Mouse (Mus musculus) hindbrain, embryonic 10.5 days (tissue): ENCODE measurements around the gene Chkb. TPM values are rescaled to one million over a fixed set of nuclear protein-coding genes. Genes with fewer than 3 reads are reported as not detected.

Experiments used
- DNase-seq: peaks from one replicate; pipeline ENCODE4 v3.0.0-alpha.2; 2017; ENCODE audit warnings: low spot score
- H3K27ac ChIP-seq: fragments of 300-500 bp; sonication (generic); 2 replicates; pipeline ENCODE4 v1.5.1; 2016; ENCODE audit warnings: mild to moderate bottlenecking, moderate library complexity
- H3K27me3 ChIP-seq: fragments of 300-500 bp; sonication (generic); 2 replicates; pipeline ENCODE4 v1.6.1; 2016; ENCODE audit warnings: mild to moderate bottlenecking; ENCODE audit not compliant: poor library complexity, insufficient read depth, severe bottlenecking
- H3K36me3 ChIP-seq: fragments of 300-500 bp; sonication (generic); 2 replicates; pipeline ENCODE4 v1.6.1; 2016; ENCODE audit warnings: mild to moderate bottlenecking, moderate library complexity
- H3K4me1 ChIP-seq: fragments of 300-500 bp; sonication (generic); replicated peaks from 2 replicates; pipeline ENCODE4 v1.6.1; 2016; ENCODE audit warnings: mild to moderate bottlenecking
- H3K4me3 ChIP-seq: fragments of 300-500 bp; sonication (generic); 2 replicates; pipeline ENCODE4 v1.5.1; 2016; ENCODE audit warnings: mild to moderate bottlenecking, moderate library complexity
- H3K9me3 ChIP-seq: fragments of 300-500 bp; sonication (generic); 2 replicates; pipeline ENCODE4 v1.6.1; 2016; ENCODE audit warnings: mild to moderate bottlenecking, moderate library complexity
- WGBS: fragments of 180-500 bp; shearing (Covaris S2); methylation state at CpG from one replicate; pipeline ENCODE4 v1.1.7; 2016; 5-methylcytosine and 5-hydroxymethylcytosine counted together
- polyA plus RNA-seq: library from polyadenylated mRNA; unstranded; fragments of >200 nt; fragmentation: Nextera tagmentation; extraction: Ambion mirVana; gene quantifications from 2 replicates; pipeline ENCODE4 v1.2.1, GENCODE M21; 2016

Chkb gene
- polyA plus RNA-seq, 1 experiment from 2014 or later = 64.1 TPM

GRCm38 (mm10) chr15:89468577-89468976, 38.9 kb upstream of the Chkb start:
- 36% methylated on average over 2 of the region's 2 CpGs for WGBS

GRCm38 (mm10) chr15:89465052-89465451, 35.3 kb upstream of the Chkb start:
- Histone ChIP-seq H3K27ac (no peak overlapping the region), H3K4me1 (peaks cover 2% of the 10 kb centered on the region; the same call in 1 of the 2 replicates), H3K36me3 (peaks cover 31% of the 10 kb centered on the region), H3K9me3 (no peaks in the 10 kb centered on the region), H3K4me3 (no peak overlapping the region), H3K27me3 (no peaks in the 10 kb centered on the region)
- no peak for DNase-seq
- 2% methylated on average over 1 of the region's 1 CpGs for WGBS

More at GRCm38 (mm10) chr15:89468577-89468976, 38.9 kb upstream of the Chkb start:
- no peak overlapping the region for H3K27ac ChIP-seq
- no peak for DNase-seq
- H3K36me3 ChIP-seq = peaks cover 7% of the 10 kb centered on the region; the same call in 1 of the 2 replicates
- no peak overlapping the region for H3K4me3 ChIP-seq
- H3K9me3 ChIP-seq = no peaks in the 10 kb centered on the region
- H3K27me3 ChIP-seq = no peaks in the 10 kb centered on the region
- no peaks in the 10 kb centered on the region; the same call in 1 of the 2 replicates for H3K4me1 ChIP-seq

- Histone ChIP-seq H3K4me3 (no peak overlapping the region), H3K9me3 (no peaks in the 10 kb centered on the region), H3K36me3 (peaks cover 45% of the 10 kb centered on the region), H3K4me1 (peaks cover 2% of the 10 kb centered on the region; the same call in 1 of the 2 replicates), H3K27me3 (no peaks in the 10 kb centered on the region), H3K27ac (no peak overlapping the region)
- 70% methylated on average over 5 of the region's 5 CpGs for WGBS
- DNase-seq = no peak
Measured at GRCm38 (mm10) chr15:89463334-89464235, 33.9 kb upstream of the Chkb start.

- DNase-seq = no peak
- WGBS = 84% methylated on average over 7 of the region's 7 CpGs
- no peak overlapping the region for H3K4me3 ChIP-seq
- H3K4me1 ChIP-seq = peaks cover 2% of the 10 kb centered on the region; the same call in 1 of the 2 replicates
- no peaks in the 10 kb centered on the region for H3K27me3 ChIP-seq
- H3K9me3 ChIP-seq = no peaks in the 10 kb centered on the region
- no peak overlapping the region for H3K27ac ChIP-seq
- peaks cover 59% of the 10 kb centered on the region for H3K36me3 ChIP-seq
Measured at GRCm38 (mm10) chr15:89462176-89462575, 32.5 kb upstream of the Chkb start.

- Histone ChIP-seq H3K9me3 (no peaks in the 10 kb centered on the region), H3K27ac (no peak overlapping the region), H3K4me3 (no peak overlapping the region), H3K4me1 (peaks cover 2% of the 10 kb centered on the region; the same call in 1 of the 2 replicates), H3K27me3 (no peaks in the 10 kb centered on the region), H3K36me3 (peaks cover 68% of the 10 kb centered on the region)
- DNase-seq = no peak
- WGBS = 82% methylated on average over 15 of the region's 15 CpGs
Measured at GRCm38 (mm10) chr15:89461321-89461720, 31.6 kb upstream of the Chkb start.

- no peak for DNase-seq
- 0 out of 2 replicates have a peak, but pooled peaks cover 1% of the 10 kb centered on the region for H3K27me3 ChIP-seq
- H3K36me3 ChIP-seq = peaks cover 69% of the 10 kb centered on the region
- no peak overlapping the region for H3K4me3 ChIP-seq
- no peak overlapping the region for H3K27ac ChIP-seq
- H3K9me3 ChIP-seq = no peaks in the 10 kb centered on the region
- 79% methylated on average over 10 of the region's 10 CpGs for WGBS
- H3K4me1 ChIP-seq = peaks cover 10% of the 10 kb centered on the region
Measured at GRCm38 (mm10) chr15:89460298-89460697, 30.6 kb upstream of the Chkb start.

- peaks cover 15% of the 10 kb centered on the region for H3K4me1 ChIP-seq
- no peaks in the 10 kb centered on the region for H3K9me3 ChIP-seq
- DNase-seq = no peak
- peaks cover 6% of the 10 kb centered on the region; the same call in 1 of the 2 replicates for H3K27me3 ChIP-seq
- H3K36me3 ChIP-seq = peaks cover 69% of the 10 kb centered on the region
- 87% methylated on average over 7 of the region's 7 CpGs for WGBS
- no peak overlapping the region for H3K27ac ChIP-seq
- H3K4me3 ChIP-seq = no peak overlapping the region
Measured at GRCm38 (mm10) chr15:89459821-89460220, 30.1 kb upstream of the Chkb start.

GRCm38 (mm10) chr15:89458942-89459341, 29.2 kb upstream of the Chkb start:
- no peaks in the 10 kb centered on the region for H3K9me3 ChIP-seq
- no peak overlapping the region for H3K4me3 ChIP-seq
- peaks cover 69% of the 10 kb centered on the region for H3K36me3 ChIP-seq
- peaks cover 23% of the 10 kb centered on the region for H3K4me1 ChIP-seq
- WGBS = 93% methylated on average over 15 of the region's 15 CpGs
- DNase-seq = no peak
- peaks cover 13% of the 10 kb centered on the region for H3K27me3 ChIP-seq
- H3K27ac ChIP-seq = no peak overlapping the region

GRCm38 (mm10) chr15:89455642-89456041, 25.9 kb upstream of the Chkb start:
- WGBS = 88% methylated on average over 6 of the region's 6 CpGs
- Histone ChIP-seq H3K9me3 (no peaks in the 10 kb centered on the region), H3K27me3 (peaks cover 33% of the 10 kb centered on the region), H3K4me3 (peak overlapping the region; percentile 83), H3K4me1 (peaks cover 32% of the 10 kb centered on the region), H3K36me3 (peaks cover 44% of the 10 kb centered on the region), H3K27ac (no peak overlapping the region)
- DNase-seq = no peak

- DNase-seq = no peak
- peaks cover 33% of the 10 kb centered on the region for H3K27me3 ChIP-seq
- H3K27ac ChIP-seq = peak overlapping the region; percentile 89
- H3K4me1 ChIP-seq = peaks cover 29% of the 10 kb centered on the region
- no peaks in the 10 kb centered on the region for H3K9me3 ChIP-seq
- H3K4me3 ChIP-seq = peak overlapping the region; percentile 83
- 11% methylated on average over 6 of the region's 6 CpGs for WGBS
- peaks cover 36% of the 10 kb centered on the region for H3K36me3 ChIP-seq
Measured at GRCm38 (mm10) chr15:89454857-89455256, 25.1 kb upstream of the Chkb start.

GRCm38 (mm10) chr15:89453865-89454478, 24.3 kb upstream of the Chkb start, which contains the start of gene Mapk8ip2:
Mapk8ip2 (plus strand) TSS chr15:89453913.
- Histone ChIP-seq H3K9me3 (no peaks in the 10 kb centered on the region), H3K4me3 (peak within 1 kb of the TSS; percentile 83), H3K36me3 (peaks cover 27% of the 10 kb centered on the region), H3K27me3 (peaks cover 37% of the 10 kb centered on the region), H3K27ac (peak within 1 kb of the TSS; percentile 89), H3K4me1 (peaks cover 29% of the 10 kb centered on the region)
- under 1% methylated on average over 53 of the region's 53 CpGs for WGBS
- peak; percentile 60 for DNase-seq

- peaks cover 37% of the 10 kb centered on the region for H3K27me3 ChIP-seq
- WGBS = 5% methylated on average over 24 of the region's 24 CpGs
- H3K27ac ChIP-seq = peak overlapping the region; percentile 89
Measured at GRCm38 (mm10) chr15:89452906-89453864, 23.5 kb upstream of the Chkb start.

More at GRCm38 (mm10) chr15:89452906-89453864, 23.5 kb upstream of the Chkb start:
- peak overlapping the region; percentile 83 for H3K4me3 ChIP-seq
- H3K9me3 ChIP-seq = no peaks in the 10 kb centered on the region
- H3K4me1 ChIP-seq = peaks cover 29% of the 10 kb centered on the region
- peaks cover 20% of the 10 kb centered on the region for H3K36me3 ChIP-seq
- peak; percentile 70 for DNase-seq
